Mouse (Mus musculus): ENCODE measurements around the gene A730015C16Rik. TPM values are rescaled to one million over a fixed set of nuclear protein-coding genes. Genes with fewer than 3 reads are reported as not detected.

Gene A730015C16Rik
- polyA plus RNA-seq, 1 experiment from 2014 or later: 0.51 TPM

- Histone ChIP-seq H3K4me2 (peak overlapping the region; percentile 47), H3K4me1 (replicated peaks; ENCODE audit: control insufficient read depth, insufficient read depth, low read length) (0 out of 2 replicates have a peak, but pooled peaks cover 2% of the 10 kb centered on the region), H3K27ac (ENCODE audit: low read depth, low read length) (no peak overlapping the region), H3K9me3 (ENCODE audit: control insufficient read depth, low read length) (no peaks in the 10 kb centered on the region), H3K27me3 (replicated peaks; ENCODE audit: control insufficient read depth, insufficient read depth, low read length) (no peaks in the 10 kb centered on the region), H3K9ac (ENCODE audit: low read depth, low read length) (no peak overlapping the region), H3K36me3 (ENCODE audit: control insufficient read depth, insufficient read depth, low read length) (peaks cover 2% of the 10 kb centered on the region; the same call in 1 of the 2 replicates), H3K4me3 (ENCODE audit: low read depth, low read length) (no peak overlapping the region)
- 53% methylated on average over 7 of the region's 7 CpGs for WGBS
- no peak for DNase-seq (ENCODE audit: low spot score)
- ATAC-seq (replicated peaks; ENCODE audit: low FRiP score): peak; percentile 90
Measured at GRCm38 (mm10) chr4:108866806-108867205, 18.4 kb upstream of the A730015C16Rik start.

- ATAC-seq (replicated peaks; ENCODE audit: low FRiP score) (peak; percentile 86), DNase-seq (ENCODE audit: low spot score) (peak; percentile 81)
- Histone ChIP-seq H3K9me3 (ENCODE audit: control insufficient read depth, low read length) (no peaks in the 10 kb centered on the region), H3K27me3 (replicated peaks; ENCODE audit: control insufficient read depth, insufficient read depth, low read length) (no peaks in the 10 kb centered on the region), H3K36me3 (ENCODE audit: control insufficient read depth, insufficient read depth, low read length) (no peaks in the 10 kb centered on the region), H3K4me3 (ENCODE audit: low read depth, low read length) (peak within 1 kb of the TSS; percentile 97), H3K4me1 (replicated peaks; ENCODE audit: control insufficient read depth, insufficient read depth, low read length) (peaks cover 15% of the 10 kb centered on the region; the same call in 1 of the 2 replicates), H3K27ac (ENCODE audit: low read depth, low read length) (peak within 1 kb of the TSS; percentile 92), H3K9ac (ENCODE audit: low read depth, low read length) (peak within 1 kb of the TSS; percentile 94), H3K4me2 (peak within 1 kb of the TSS; percentile 97)
- WGBS: under 1% methylated on average over 77 of the region's 77 CpGs
Measured at GRCm38 (mm10) chr4:108847715-108848504, 509 bp downstream of the A730015C16Rik start, which contains the start of gene Kti12. Gene Kti12 (plus strand): TSS chr4:108847785.

- Histone ChIP-seq H3K27me3 (replicated peaks; ENCODE audit: control insufficient read depth, insufficient read depth, low read length) (no peaks in the 10 kb centered on the region), H3K27ac (ENCODE audit: low read depth, low read length) (no peak overlapping the region), H3K9me3 (ENCODE audit: control insufficient read depth, low read length) (no peaks in the 10 kb centered on the region), H3K4me2 (no peak overlapping the region), H3K36me3 (ENCODE audit: control insufficient read depth, insufficient read depth, low read length) (no peaks in the 10 kb centered on the region), H3K9ac (ENCODE audit: low read depth, low read length) (no peak overlapping the region), H3K4me1 (replicated peaks; ENCODE audit: control insufficient read depth, insufficient read depth, low read length) (peaks cover 15% of the 10 kb centered on the region; the same call in 1 of the 2 replicates), H3K4me3 (ENCODE audit: low read depth, low read length) (no peak overlapping the region)
- 74% methylated on average over 5 of the region's 5 CpGs for WGBS
- ATAC-seq (replicated peaks; ENCODE audit: low FRiP score): no peak
- no peak for DNase-seq (ENCODE audit: low spot score)
Measured at GRCm38 (mm10) chr4:108845824-108846569, 2.4 kb downstream of the A730015C16Rik start.

DNA sequence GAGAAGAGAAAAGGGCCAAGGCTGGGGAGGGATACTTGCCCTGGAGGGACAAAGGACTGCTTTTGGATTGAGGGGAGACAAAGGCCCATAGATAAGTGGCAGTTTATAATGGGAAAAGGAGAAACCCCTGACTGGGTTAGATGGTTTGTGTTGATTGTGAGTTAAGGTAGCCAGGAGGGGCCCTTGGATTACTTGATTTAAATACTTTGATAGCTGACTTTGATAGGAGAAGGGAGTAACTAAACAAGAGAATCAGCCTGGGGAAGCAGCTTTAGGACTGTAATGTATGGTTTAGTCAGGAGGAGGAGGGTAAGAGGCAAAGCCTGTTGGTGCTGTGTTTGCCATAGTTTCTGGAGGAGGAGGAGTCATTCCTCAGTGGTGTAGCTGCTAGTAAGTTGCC, 5.1 kb downstream of the A730015C16Rik start:
- no peaks in the 10 kb centered on the region for H3K9me3 ChIP-seq (ENCODE audit: control insufficient read depth, low read length)
- ATAC-seq (replicated peaks; ENCODE audit: low FRiP score) (no peak), DNase-seq (ENCODE audit: low spot score) (no peak)
- H3K27ac ChIP-seq (ENCODE audit: low read depth, low read length): no peak overlapping the region
- peaks cover 4% of the 10 kb centered on the region; the same call in 1 of the 2 replicates for H3K4me1 ChIP-seq (replicated peaks; ENCODE audit: control insufficient read depth, insufficient read depth, low read length)
- H3K4me2 ChIP-seq: no peak overlapping the region
- H3K36me3 ChIP-seq (ENCODE audit: control insufficient read depth, insufficient read depth, low read length): peaks cover under 1% of the 10 kb centered on the region; the same call in 1 of the 2 replicates
- H3K27me3 ChIP-seq (replicated peaks; ENCODE audit: control insufficient read depth, insufficient read depth, low read length): no peaks in the 10 kb centered on the region
- H3K9ac ChIP-seq (ENCODE audit: low read depth, low read length): no peak overlapping the region
- H3K4me3 ChIP-seq (ENCODE audit: low read depth, low read length): no peak overlapping the region

- 74% methylated on average over 7 of the region's 7 CpGs for WGBS
- no peak overlapping the region for H3K4me2 ChIP-seq
- H3K9me3 ChIP-seq (ENCODE audit: control insufficient read depth, low read length): no peaks in the 10 kb centered on the region
- ATAC-seq (replicated peaks; ENCODE audit: low FRiP score) (no peak), DNase-seq (ENCODE audit: low spot score) (no peak)
- peaks cover 4% of the 10 kb centered on the region; the same call in 1 of the 2 replicates for H3K4me1 ChIP-seq (replicated peaks; ENCODE audit: control insufficient read depth, insufficient read depth, low read length)
- no peak overlapping the region for H3K4me3 ChIP-seq (ENCODE audit: low read depth, low read length)
- peaks cover 2% of the 10 kb centered on the region; the same call in 1 of the 2 replicates for H3K36me3 ChIP-seq (ENCODE audit: control insufficient read depth, insufficient read depth, low read length)
- no peak overlapping the region for H3K27ac ChIP-seq (ENCODE audit: low read depth, low read length)
- H3K27me3 ChIP-seq (replicated peaks; ENCODE audit: control insufficient read depth, insufficient read depth, low read length): no peaks in the 10 kb centered on the region
- H3K9ac ChIP-seq (ENCODE audit: low read depth, low read length): no peak overlapping the region
Measured at GRCm38 (mm10) chr4:108841920-108842578, 6.4 kb downstream of the A730015C16Rik start.

DNA sequence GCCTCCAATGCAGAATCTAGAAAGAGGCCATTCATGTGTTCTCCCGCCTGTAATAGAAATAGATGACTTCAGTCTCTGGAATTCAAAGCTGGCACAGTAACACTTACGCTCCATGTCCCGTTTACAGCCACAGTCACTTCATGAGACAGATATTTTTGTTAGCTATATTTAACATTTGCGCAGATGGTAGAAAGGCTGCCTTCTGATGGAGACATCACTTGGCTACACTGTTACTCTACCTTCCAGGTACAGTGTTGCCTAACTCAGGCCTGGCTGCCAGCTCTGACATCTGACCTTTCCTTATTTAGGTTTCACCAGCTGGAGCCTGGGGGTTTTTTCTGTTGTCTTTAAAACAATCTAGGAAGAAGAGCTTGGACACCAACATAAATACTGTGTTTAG, 10.4 kb downstream of the A730015C16Rik start:
- WGBS: 88% methylated on average over 4 of the region's 4 CpGs
- Histone ChIP-seq H3K27me3 (replicated peaks; ENCODE audit: control insufficient read depth, insufficient read depth, low read length) (no peaks in the 10 kb centered on the region), H3K9me3 (ENCODE audit: control insufficient read depth, low read length) (no peaks in the 10 kb centered on the region), H3K4me2 (no peak overlapping the region), H3K9ac (ENCODE audit: low read depth, low read length) (no peak overlapping the region), H3K4me3 (ENCODE audit: low read depth, low read length) (no peak overlapping the region), H3K4me1 (replicated peaks; ENCODE audit: control insufficient read depth, insufficient read depth, low read length) (peaks cover 2% of the 10 kb centered on the region; the same call in 1 of the 2 replicates), H3K36me3 (ENCODE audit: control insufficient read depth, insufficient read depth, low read length) (peaks cover 2% of the 10 kb centered on the region; the same call in 1 of the 2 replicates), H3K27ac (ENCODE audit: low read depth, low read length) (no peak overlapping the region)
- no peak for DNase-seq (ENCODE audit: low spot score)
- ATAC-seq (replicated peaks; ENCODE audit: low FRiP score): no peak

DNA sequence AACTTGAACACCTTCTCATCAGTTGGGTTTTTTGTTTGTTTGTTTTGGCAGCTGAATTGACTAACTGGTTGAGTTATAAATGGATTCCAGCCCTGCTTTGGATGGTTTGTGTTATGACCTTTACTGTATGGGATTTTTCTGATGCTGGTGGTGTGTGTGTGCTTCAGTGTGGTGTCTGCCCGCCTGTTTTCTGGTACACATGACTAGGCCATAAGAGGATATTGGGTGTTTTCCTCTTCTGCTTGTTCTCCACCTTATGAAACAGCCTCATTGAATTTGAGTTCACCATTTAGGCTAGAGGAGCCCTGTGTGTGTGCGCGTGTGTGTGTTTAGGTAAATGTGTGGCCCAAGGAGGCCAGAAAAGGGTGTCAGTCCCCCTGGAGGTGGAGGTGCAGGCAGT, 12.9 kb downstream of the A730015C16Rik start:
- WGBS: 62% methylated on average over 3 of the region's 3 CpGs
- peaks cover 9% of the 10 kb centered on the region for H3K4me1 ChIP-seq (replicated peaks; ENCODE audit: control insufficient read depth, insufficient read depth, low read length)
- H3K27ac ChIP-seq (ENCODE audit: low read depth, low read length): no peak overlapping the region
- H3K36me3 ChIP-seq (ENCODE audit: control insufficient read depth, insufficient read depth, low read length): peaks cover 2% of the 10 kb centered on the region; the same call in 1 of the 2 replicates
- H3K9ac ChIP-seq (ENCODE audit: low read depth, low read length): peak overlapping the region; percentile 98
- peak overlapping the region; percentile 95 for H3K4me3 ChIP-seq (ENCODE audit: low read depth, low read length)
- no peaks in the 10 kb centered on the region for H3K9me3 ChIP-seq (ENCODE audit: control insufficient read depth, low read length)
- DNase-seq (ENCODE audit: low spot score) (no peak), ATAC-seq (replicated peaks; ENCODE audit: low FRiP score) (no peak)
- H3K27me3 ChIP-seq (replicated peaks; ENCODE audit: control insufficient read depth, insufficient read depth, low read length): no peaks in the 10 kb centered on the region
- H3K4me2 ChIP-seq: peak overlapping the region; percentile 85

GRCm38 (mm10) chr4:108834971-108835311, 13.5 kb downstream of the A730015C16Rik start:
- H3K4me3 ChIP-seq (ENCODE audit: low read depth, low read length): peak overlapping the region; percentile 95

More at GRCm38 (mm10) chr4:108834971-108835311, 13.5 kb downstream of the A730015C16Rik start:
- under 1% methylated on average over 15 of the region's 15 CpGs for WGBS
- H3K27ac ChIP-seq (ENCODE audit: low read depth, low read length): peak overlapping the region; percentile 93
- peaks cover 9% of the 10 kb centered on the region for H3K4me1 ChIP-seq (replicated peaks; ENCODE audit: control insufficient read depth, insufficient read depth, low read length)
- peaks cover 5% of the 10 kb centered on the region; the same call in 1 of the 2 replicates for H3K36me3 ChIP-seq (ENCODE audit: control insufficient read depth, insufficient read depth, low read length)
- ATAC-seq (replicated peaks; ENCODE audit: low FRiP score): no peak
- H3K9me3 ChIP-seq (ENCODE audit: control insufficient read depth, low read length): no peaks in the 10 kb centered on the region
- peak overlapping the region; percentile 85 for H3K4me2 ChIP-seq
- DNase-seq (ENCODE audit: low spot score): peak; percentile 37
- peak overlapping the region; percentile 98 for H3K9ac ChIP-seq (ENCODE audit: low read depth, low read length)
- no peaks in the 10 kb centered on the region for H3K27me3 ChIP-seq (replicated peaks; ENCODE audit: control insufficient read depth, insufficient read depth, low read length)

All from liver, embryonic 11.5 days (tissue).